Comparison of ENCODE assay signal across 8 mouse cellular contexts in genomic region chr8:30391936-30392335, GRCm38 (mm10).
"Had no signal": no experiment of that assay in that cellular context is flagged by ENCODE, and none has a peak within 500 bp of the region (broad histone marks: within the 10 kb centered on the region; RNA-seq: fewer than 3 reads in every experiment).

No protein-coding gene starts in this region.

- H3K4me2 ChIP-seq: limb, embryonic 15.5 days; liver, embryonic 12.5 days; midbrain, embryonic 15.5 days; neural tube, embryonic 13.5 days had no signal

- H3K9me3 ChIP-seq: limb, embryonic 15.5 days; liver, embryonic 12.5 days; midbrain, embryonic 15.5 days; neural tube, embryonic 13.5 days had no signal

- ATAC-seq: liver, embryonic 12.5 days; midbrain, embryonic 15.5 days had no signal

- H3K4me3 ChIP-seq: limb, embryonic 15.5 days; liver, embryonic 12.5 days; midbrain, embryonic 15.5 days; neural tube, embryonic 13.5 days had no signal

- H3K9ac ChIP-seq: limb, embryonic 15.5 days; liver, embryonic 12.5 days; midbrain, embryonic 15.5 days; neural tube, embryonic 13.5 days had no signal

- H3K4me1 ChIP-seq: limb, embryonic 15.5 days; liver, embryonic 12.5 days; midbrain, embryonic 15.5 days; neural tube, embryonic 13.5 days had no signal

- H3K36me3 ChIP-seq: limb, embryonic 15.5 days; liver, embryonic 12.5 days; midbrain, embryonic 15.5 days; neural tube, embryonic 13.5 days had no signal

- DNase-seq: kidney, adult 18-20 months; kidney, postnatal 14 days; thymus, postnatal 4 days had no signal

- H3K27me3 ChIP-seq: limb, embryonic 15.5 days; liver, embryonic 12.5 days; midbrain, embryonic 15.5 days; neural tube, embryonic 13.5 days had no signal

- H3K27ac ChIP-seq: limb, embryonic 15.5 days; liver, embryonic 12.5 days; midbrain, embryonic 15.5 days; neural tube, embryonic 13.5 days; stomach, postnatal 0 days had no signal
